Mouse (Mus musculus): ENCODE data around the gene Trmt112. TPM values are rescaled to one million over a fixed set of nuclear protein-coding genes. Genes with fewer than 3 reads are reported as not detected.

Gene Trmt112
- polyA plus RNA-seq, 1 experiment from 2014 or later = 240 TPM

DNA sequence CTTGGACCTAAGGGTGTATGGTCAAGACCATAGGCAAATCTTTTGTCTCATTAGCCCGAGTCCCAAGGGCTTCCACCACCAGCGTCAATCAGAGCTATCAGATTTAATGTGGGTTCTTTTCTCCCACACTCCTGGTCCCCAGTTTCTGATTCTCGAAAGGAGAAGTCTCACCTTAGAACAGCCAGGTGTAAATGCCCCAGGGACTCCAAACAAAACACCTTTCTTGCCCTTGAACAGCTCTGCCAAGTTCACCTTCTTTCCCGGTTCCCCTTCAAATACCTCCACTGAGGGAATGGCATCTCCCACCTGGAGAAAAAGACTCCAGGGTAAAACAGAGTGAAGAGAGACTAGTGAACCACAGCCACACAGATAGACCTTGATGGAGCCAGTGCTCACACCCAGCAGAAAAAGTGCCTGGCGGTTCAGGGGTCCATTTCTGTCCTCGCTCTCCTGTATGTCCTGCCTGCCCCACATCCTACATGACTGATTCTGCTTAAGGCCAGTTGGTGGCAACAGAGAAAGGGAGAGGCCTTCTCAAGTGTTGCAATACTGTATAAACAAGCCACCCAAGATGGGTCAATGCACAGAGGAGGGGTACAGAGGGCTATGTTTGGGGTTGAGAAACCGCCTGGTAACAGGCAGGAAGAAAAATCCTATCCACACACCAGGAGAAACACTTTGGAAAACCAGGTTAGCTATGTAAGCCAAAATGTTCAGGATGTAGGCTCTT, 1.5 kb upstream of the Trmt112 start:
- no peak for DNase-seq (ENCODE audit: low spot score)

DNA sequence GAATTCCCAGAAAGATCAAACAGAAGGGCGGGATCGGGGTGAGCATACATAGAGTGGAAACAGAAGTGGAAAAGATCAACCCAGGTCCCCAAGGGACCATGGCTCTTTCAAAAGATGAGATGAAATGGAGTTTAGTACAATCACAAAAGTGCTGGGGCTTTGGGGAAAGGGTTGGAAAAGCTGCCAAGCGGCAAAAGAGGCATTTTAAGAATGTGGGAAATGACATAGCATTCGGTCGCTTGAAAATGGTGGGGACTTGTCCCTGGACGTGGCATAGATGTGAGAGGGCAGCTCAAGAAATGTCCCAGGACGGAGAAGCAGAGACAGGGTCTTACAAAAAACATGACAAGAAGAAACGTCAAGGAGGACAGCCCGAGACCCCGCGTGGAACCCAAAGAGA, 477 bp upstream of the Trmt112 start:
- no peak for DNase-seq (ENCODE audit: low spot score)

DNA sequence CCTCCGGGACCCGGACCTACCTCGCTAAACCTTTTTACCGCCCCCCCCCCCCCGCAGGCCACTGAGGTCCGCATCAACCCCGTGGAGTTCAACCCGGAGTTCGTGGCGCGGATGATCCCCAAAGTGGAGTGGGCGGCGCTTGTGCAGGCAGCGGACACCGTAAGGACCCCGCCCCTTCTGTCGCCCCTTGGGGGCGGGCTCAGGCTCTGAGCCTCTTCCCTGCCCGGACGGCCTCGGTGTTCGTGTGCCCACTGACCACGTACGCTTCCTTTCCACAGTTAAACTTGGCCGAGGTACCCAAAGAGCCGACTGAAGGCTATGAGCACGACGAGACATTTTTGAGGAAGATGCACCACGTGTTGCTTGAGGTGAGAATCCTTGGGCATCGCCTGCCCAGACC, 808 bp downstream of the Trmt112 start:
- DNase-seq (ENCODE audit: low spot score) = peak; percentile 43

DNA sequence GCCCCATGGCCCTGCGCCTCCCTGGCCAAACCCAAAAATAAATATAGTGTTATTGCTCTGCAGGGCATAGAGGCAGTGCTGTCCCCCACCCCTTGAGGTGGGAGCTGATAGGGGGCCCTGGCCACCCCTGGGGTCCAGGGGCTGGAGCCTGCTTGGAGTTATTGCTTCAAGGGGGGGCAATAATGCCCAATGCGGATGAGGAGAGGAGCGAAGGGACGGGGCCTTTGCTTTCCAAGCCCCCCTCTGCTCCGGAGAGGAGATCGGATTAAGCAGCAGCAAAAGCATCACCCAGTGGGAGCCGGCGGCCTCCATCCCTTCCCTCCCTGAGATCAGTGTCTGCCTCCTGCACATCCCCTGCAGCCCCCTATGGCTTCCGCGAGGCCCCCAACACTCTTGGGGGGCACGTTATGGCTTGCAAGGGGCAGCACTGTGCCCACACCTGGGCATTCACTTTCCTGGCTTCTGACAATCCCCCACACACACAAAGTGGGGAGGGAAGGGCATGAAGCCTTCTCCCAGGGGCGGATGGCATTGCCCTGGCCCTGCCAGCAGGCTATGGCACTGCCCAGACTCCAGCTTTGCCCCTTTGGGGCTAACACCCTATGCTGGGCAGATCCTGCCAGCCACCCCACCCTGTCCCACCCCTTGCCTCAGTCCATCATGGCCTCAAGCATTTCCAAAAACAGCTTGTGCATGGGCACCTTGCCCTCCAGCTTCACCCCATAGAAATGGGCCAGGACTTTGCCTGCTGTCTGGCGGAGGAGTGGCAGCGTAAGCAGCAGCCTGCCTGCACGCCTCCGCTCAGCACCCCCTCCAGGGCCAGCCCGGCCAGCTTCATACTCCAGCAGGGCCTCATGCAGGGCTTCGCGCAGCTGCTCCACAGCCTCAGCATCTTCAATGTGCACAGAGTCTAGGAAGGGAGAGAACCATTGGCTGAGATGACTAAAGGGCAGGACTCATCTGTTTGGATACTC, 1.9 kb downstream of the Trmt112 start:
- DNase-seq (ENCODE audit: low spot score) = no peak

DNA sequence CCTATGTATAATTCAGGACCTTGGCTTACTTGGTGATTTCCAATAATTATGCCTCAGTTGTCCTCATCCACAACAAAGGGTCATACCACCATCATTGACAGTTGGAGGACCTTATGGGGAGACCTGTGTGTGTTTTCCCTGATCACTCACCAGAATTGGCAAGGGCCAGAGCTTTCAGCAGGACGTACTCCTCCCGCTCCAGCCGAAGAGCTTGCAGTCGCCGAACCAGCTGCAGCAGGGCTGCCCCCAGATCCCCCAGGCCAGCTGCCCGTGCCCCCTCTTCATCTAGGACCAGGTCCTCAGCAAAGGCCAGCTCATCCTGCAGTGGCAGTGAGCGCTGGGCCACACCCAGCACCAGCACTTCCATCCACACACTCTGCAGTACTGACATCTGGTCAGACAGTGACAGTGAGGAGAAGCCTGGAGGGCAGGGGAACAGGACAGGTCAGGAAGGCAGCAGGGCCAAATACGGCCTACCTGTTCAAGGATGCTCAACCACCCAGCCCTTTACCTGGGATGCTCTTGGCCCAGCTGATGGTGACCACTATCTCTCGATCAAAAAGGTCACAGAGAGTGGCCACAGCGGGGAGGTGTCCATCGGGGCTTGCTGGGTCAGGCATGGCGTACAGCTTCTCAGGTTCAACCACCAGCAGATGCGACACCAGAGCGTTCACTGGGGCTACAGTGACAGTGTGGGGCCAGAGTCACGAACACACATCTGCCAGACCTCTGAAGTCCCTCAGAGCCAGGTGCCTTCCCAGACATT, 2.9 kb downstream of the Trmt112 start:
- no peak for DNase-seq (ENCODE audit: low spot score)

DNA sequence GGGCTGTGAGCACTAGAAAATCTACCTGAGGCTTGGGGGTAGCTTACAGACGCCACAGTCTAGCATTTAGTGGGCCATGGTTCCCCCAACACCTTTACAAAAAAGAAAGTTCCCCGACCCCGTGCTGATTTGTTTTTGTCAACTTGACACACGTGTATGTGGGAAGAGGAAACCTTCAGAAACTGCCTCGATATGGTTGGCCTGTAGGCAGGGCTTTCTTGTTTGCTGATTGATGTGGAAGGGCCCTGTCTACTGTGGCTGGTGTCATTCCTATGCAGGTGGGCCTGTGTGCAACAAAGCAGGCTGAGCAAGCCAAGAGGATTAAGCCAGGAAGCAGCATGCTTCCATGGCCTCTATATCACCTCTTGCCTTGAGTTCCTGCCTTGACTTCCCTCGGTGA, 3.5 kb downstream of the Trmt112 start:
- peak; percentile 52 for DNase-seq (ENCODE audit: low spot score)

DNA sequence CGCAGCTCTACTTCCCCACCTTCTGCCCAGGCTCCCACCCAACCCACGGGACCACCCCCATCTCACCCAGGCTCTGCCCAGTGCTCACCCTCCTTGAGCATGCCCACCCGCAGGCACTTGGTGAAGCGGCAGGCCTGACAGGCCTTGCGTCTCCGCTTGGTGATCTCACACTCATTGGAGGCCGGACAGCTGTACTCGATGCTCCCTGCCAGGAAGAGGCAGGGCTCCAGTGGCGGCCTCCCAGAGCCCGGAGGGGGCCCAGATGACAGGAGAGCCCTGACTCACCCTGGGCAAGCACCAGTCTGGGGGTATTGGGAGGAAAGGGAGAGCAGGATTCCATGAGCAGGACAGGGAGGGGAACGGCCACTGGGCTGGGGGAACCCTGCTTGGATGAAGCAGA, 4.5 kb downstream of the Trmt112 start:
- no peak for DNase-seq (ENCODE audit: low spot score)

DNA sequence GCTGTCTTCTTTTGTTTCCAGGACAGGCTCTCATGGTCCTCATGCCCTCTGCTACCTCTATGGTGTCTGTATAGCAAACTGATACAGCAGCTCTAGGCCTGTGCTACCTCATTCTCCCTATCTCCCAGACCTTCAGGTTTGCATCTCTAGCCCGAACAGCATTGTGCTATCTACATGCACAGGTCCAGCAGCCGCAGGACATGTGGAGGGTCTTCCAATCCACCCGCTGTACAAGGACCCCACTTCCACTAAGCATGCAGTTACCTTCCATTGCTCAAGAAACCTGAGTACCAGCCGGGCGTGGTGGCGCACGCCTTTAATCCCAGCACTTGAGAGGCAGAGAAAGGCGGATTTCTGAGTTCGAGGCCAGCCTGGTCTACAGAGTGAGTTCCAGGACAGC, 5.0 kb downstream of the Trmt112 start:
- DNase-seq (ENCODE audit: low spot score) = no peak

DNA sequence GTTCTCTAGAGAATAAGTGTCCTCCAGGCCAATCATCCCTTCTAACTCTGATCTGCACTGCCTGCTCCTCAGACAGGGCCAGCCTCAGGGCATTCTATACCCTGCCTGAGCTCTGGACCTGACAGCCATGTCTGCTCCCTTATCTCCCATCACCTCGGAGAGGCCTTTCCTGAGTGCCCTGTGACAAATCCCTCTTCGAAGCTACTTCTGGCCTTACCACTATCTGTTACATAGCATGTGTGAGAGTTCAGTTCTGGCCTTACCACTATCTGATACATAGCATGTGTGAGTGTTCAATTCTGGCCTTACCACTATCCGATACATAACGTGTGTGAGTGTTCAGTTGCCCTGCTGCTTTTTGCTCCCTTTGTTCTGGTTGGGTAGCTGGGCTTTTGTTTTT, 5.8 kb downstream of the Trmt112 start:
- DNase-seq (ENCODE audit: low spot score) = no peak

DNA sequence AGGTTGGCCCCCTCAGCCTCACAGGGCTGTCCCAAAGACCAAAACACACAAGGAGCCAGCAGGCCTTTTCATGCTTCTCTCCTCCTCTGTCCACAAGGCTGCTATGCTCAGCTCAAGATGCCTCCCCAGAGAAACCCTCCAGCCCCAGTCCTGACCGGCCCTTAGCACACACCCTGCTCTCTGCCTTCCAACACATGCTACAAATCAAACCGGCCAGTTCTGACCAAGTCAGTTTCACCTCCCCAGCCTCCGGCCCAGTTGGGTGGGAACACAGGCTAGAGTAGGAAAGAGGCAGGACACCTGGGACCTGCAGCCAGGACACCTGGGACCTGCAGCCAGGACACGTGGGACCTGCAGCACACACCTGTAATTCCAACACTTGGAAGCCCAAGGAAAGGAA, 7.0 kb downstream of the Trmt112 start:
- no peak for DNase-seq (ENCODE audit: low spot score)

DNA sequence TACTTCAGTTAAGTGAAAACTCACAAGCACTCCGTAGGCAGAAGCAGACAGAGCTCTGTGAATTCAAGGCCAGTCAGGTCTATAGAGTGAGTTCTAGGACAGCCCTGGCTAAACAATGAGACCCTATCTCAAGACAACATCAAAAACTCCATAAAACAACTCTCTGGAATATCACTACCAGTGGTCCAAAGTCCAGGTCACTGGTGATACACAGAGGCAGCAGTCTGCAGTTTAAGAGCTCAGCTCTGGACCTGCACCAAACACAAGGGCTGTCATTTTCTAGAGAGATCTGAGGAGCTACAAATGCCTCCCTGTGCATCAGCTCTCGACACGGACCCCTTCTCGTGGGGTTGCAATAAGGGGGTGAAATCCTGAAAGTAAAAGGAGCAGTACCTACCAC, 8.8 kb downstream of the Trmt112 start:
- no peak for DNase-seq (ENCODE audit: low spot score)

DNA sequence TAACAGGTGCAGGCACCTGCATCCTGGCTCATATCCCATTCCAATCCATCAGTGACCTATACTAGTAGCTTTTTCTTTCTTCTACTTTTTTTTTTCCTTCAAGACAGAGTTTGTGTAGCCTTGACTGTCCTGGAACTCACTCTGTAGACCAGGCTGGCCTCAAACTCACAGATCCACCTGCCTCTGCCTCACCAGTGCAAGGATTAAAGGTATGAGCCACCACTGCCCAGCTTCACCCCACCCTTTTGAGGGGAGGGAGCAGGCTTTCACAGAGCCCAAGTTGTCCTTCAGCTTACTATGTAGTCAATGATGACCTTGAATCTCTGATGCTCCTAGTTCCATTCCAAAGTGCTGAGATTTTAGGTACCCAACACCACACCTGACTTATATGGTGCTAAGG, 9.9 kb downstream of the Trmt112 start:
- DNase-seq (ENCODE audit: low spot score) = no peak

DNA sequence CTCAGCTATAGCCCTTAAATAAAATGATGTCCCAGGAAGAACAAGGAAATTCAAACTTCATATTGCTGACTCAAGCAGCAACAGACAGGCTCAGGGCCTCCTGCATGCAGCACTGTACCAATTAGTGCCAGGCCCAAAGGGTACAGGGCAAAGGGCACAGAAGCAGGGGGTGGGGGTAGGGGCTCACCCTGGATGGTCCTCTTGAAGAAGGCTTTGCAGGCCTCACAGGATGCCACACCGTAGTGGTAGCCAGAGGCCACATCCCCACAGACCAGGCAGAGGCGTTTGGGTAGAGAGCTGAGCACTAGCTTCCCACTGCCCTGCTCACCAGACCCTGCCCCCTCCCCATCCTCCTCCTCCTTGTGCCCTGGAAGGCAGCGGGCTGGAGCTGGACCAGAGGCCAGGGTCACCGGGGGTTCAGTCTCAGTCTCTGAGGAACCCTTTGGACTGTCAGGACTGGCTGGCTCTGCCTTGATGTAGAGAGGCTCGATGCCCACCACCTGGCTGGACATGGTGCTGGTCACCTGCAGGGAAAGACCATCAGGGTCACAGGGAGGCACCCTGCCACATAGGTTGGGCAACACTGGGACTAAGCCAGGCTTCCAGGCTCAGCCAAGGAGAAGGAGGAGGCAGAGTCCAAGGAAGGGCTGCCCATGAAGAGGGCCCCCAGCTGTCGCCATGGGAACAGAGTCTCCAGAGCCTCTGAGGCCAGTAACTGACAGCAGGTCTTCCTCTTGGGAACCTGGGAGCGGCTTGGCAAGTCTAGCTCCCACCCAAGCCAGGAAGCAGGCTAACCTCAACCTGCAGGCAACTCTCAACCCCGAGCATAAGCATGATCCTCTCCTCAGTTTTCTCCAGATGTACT, 10.6 kb downstream of the Trmt112 start:
- DNase-seq (ENCODE audit: low spot score) = no peak

DNA sequence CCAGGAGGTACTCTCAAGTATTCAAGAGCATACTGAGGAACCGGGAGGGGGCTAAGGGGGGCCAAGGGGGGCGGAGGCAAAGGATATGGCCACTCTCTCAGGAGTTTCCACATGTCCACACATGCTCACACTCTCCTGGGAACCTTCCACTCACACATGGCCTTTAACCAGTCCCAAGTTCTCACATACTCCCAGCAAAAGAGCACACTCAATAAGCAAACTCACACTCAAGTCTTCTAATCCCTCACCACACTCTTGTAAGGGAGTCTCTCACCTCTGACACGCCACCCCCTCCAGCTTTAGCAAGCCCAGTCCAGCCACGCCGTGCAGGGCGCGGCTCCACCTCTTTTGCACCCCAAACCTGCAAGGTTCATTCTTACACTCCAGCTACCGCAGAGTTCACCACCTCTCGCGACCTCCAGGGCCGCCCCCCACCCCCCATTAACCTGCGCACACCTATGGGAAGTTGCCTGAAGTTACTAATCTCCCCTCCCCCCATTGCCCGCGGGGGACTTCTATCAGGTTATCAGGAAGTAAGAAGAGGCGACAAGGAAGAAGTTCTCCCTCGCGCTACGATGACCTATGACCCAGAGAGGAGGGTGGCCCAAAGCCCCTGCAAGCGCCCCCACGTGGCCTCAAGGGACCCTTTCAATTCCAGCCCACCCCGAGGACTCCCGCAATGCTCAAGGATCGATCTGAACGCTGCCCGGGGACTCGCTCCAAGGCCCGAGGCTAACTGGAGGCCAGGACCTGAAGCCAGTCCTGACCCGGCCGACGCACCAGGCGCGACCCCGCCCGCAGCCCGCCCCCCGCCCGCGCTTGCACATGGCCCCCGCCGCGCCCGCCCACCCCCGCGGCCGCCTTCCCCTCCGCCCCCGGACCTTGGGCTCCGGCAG, 11.5 kb downstream of the Trmt112 start:
- peak; percentile 69 for DNase-seq (ENCODE audit: low spot score)

DNA sequence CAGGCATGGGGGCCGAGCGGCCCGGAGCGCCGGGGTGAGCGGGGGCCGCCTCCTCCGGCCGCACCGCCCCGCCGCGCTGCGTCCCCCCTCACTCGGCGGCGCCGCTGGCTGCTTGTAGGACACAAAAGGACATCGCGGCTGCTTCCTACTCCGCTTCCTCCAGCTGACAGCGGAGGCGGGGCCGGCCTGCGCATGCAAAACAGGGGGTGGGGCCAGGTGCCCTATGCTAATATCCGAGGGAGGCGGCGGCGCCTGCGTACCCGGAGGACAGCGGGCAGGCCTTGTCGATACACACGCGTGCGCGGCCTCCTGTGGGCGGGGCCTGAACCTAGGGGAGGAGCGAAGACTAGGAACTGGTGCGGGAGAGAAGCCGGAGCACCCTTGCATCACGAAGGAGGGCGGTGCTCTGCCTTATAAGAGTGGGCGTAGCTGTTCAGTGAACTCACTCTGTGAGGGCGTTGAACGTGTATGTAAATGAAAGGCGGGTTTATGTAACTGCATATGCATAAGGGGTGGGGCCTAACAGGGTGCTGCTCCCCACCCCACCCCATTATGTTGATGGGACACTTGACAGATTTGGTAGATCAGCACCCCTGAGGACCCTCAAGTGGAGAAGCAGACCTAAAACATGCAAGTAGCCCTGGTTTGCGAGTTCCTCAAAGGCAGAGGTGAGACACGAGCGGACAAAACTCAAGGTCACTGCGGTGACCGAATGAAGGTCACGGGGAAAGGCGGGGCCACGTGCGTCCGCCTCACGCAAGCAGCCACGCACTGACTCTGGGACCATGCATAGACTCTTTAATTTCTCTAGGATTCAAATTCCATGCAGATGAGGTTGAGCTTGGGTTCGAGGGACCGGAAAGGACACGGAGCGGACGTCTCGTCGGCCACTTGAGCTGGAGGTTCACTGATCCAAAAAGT, 12.4 kb downstream of the Trmt112 start, which contains the start of gene Esrra:
TSS of gene Esrra (minus strand) at position 167 of the 921 bp plus-strand sequence.
- peak; percentile 100 for DNase-seq (ENCODE audit: low spot score)

DNA sequence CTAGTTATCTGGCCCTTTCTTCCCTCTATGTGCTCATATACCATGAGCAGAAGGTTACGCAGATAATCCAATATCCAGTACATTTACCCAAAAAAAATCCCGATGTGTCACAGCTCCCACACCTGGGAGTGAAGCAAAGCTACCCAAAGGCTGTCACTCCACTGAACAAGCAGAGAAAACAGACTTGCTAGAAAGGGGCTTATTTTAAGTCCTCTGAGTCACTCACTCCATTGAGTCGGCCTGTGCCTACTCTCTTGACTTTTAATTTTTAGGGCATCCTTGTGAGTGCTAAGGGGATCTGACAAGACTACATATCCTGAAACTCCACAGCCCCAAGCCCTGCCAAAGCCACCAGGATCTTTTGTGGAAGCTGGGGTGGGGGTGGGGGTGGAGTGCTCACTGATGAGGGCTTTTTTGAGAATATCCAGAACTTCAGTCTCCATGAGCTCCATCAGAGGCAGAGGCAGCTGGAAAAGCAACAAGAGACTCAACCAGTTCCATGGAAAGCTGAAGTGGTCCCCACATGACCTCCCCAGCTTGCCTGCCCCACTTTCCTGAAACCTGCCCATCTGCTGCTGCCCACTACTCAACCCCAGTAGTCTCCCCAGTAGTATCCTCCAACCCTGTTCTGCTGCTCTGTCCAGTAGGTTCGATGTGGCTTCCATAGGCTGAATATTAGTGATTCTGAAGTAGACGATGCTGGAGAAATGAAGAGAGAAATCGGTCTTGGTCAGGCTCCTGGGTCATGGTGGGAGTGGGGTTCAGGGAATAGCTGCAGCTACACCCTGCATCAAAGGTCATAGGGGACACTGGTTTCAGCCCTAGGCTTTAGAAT, 13.6 kb downstream of the Trmt112 start:
- no peak for DNase-seq (ENCODE audit: low spot score)

DNA sequence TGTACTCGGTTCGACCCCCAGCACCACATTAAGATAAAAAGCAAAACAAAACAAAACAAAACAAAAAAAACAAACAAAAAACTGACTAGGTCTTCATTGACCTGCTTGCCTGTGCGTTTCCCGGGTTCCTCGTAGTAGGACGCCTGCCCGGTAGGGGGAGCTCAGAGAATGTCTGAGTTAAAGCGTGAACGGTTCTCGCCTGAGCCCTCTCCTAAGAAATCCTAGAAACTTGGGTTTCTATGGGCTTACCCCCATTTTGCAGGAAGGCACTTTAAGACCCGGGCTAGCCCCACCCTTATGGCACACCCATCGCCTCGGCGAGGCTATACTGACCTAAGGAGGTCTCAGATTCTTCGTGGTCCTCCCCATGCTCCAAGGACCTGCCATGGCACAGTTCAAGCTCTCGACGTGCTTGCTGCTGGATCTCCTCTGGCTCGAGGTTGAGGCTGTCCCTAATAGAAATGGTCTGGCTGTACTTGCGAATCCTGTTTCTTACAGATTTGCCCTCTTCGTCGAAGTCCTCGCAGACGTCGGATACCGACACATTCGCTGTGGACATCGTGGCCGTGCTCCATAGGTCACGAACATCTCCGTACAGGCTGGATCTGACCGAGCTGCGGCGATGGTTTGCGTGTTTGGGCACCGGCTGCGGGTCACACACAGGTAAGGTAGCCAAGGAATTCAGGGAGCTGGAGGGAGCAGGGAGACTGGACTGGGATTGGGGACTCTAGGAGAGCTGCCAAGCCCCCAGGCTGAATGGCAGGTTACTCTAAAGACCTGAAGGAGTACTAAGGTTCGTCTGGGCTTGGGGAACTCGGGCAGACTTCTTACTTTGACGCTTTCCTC, 15.2 kb downstream of the Trmt112 start:
- peak; percentile 79 for DNase-seq (ENCODE audit: low spot score)

Data from thymus, postnatal 0 days (tissue).